Mouse (Mus musculus): ENCODE results near the gene Trafd1.
A peak's percentile ranks its signal among the peaks of the same experiment; 100 is the strongest.

The Trafd1 gene

DNA sequence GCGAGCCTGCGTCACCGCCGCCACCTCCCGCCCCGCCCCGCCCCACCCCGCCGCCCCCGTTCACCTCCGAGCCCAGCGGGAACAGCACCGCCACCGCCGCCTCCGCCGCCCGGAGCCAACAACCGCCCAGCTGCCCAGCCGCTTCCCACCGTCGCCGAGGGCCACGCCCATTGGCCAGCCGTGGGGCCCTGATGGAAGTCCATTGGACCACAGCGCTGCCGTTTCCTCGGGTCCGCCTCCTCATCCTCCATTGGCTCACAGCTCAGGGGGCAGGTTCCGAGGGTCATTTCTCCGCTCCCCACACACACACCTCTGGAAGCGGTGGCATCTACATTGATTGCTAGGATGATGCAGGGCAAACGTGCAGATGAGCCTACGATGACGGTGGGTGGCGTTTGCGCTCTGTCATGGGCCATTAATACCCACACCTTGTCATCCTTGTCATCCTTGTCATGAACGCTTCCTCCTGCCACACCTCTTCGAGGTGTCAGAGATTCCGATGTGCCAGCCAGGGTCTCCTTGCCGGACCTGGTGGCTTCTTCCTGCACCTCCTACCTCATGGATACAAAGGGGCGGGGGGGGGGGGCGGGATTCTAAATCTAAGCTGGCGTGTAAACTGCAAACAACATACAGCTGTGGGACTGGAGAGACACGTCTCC is at the start of gene Trafd1:
Gene Trafd1 (minus strand): TSS at position 172 of the 659 bp plus-strand sequence.
- peak; percentile 93 for DNase-seq (ENCODE audit: low spot score)

DNA sequence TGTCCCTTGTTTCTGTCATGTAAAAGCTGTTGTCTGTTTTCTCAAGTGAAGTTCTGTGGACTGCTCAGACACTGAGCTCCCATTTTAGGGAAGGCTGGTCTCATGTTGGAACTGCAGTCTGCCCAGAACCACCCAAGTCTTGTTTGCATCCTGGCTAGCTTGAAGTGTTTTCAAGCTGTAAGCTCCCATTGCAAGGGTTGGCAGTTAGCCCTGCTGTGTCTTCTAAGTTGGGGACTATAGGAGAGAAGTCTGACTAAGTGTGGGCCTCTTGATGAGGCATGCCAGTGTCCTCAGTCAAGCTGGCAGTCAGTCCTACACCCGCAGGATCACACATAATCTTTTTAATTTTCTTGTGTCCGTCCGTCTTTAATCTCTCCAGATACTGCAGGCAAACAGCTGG is 43.5 kb upstream of the Trafd1 start:
- DNase-seq (ENCODE audit: low spot score): no peak

DNA sequence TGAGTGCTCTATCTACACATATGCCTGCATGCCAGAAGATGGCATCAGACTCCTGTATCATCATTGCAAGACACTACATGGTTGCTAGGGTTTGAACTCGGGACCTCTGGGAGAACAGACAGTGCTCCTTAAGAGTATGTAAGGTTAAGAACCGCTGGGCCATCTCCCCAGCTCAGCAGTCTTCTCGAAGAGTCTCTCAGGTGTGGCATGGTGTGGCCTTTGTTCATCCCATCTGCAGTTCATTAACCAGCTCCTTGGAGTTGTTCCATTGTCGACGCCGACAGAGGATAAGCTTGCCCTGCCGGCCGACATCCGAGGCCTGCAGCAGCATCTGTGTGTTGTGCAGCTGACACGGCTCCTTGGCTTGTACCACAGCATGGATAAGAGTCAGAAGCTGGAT is 37.9 kb upstream of the Trafd1 start:
- DNase-seq (ENCODE audit: low spot score): peak; percentile 67

DNA sequence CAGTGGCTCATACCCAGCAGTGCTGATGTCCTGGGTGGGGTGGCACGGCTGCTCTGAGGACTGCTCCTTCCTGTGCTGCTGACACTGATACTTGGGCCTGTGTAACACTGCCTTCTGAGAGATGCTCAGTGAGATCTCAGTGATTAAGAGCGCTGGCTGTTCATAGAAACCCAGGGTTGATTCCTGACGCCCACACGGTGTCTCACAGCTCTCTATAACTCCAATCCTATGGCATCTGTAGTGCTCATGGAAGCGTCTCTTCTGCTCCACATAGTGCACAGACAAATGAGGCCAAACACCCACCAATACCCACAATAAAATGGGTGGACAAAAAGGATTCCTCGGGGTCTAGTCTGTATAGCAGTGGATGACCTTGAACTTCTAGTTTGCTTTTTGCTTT is 37.4 kb upstream of the Trafd1 start:
- no peak for DNase-seq (ENCODE audit: low spot score)

DNA sequence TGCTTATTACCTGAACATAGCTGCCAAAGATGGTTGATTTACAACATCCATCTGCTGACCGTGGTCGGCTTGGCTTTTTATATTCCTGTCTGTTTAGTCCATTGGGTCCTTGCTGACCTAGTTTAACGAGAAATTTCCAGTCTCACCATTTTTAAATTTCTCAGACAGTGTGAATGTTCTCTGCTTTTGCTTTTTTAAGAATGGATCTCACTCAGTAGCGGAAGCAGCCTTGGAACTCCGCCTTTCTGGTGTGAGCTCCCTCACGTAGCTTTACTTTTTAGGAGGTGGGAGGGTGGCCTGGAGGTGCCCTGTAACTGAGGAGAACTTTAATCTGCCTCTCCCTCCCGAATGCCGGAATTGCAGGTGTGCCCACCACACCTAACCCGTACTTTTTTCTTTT is 35.3 kb upstream of the Trafd1 start:
- DNase-seq (ENCODE audit: low spot score): no peak

DNA sequence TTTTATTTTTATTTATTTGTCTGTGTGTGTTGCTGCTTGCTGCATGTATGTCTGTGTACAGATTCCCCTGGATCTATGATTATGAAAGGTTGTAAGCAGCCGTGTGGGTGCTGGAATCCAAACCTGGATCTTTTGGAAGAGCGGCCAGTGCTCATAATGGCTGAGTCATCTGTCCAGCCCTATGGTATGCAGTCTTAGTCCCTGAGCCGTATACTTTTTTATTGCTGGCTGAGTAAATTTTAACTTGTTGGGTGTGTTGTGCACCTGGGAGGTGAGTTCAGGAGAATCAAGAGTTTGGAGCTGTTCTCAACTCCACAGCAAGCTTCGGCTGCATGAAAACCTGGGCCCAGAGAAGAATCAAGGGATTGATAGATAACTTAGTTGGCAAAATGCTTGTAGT is 25.5 kb upstream of the Trafd1 start:
- DNase-seq (ENCODE audit: low spot score): peak; percentile 41

DNA sequence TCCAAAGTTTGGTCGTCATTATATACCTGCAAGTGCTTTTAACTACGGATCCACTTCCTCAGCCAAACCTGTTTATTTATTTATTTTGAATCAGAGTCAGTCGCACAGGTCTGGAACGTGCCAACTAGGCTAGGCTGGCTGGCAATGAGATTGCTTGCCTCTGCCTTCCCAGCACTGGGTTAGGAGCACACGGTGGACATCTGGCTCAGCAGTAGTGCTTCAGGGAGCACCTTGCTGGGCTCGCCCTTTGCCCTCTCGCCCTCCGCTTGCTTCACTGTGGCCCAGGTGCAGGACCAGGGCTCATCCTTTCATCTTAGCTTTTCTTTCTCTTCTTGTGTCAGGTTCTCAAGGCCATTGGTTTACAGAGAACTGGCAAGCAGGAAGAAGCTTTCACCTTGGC is 22.4 kb upstream of the Trafd1 start:
- peak; percentile 52 for DNase-seq (ENCODE audit: low spot score)

DNA sequence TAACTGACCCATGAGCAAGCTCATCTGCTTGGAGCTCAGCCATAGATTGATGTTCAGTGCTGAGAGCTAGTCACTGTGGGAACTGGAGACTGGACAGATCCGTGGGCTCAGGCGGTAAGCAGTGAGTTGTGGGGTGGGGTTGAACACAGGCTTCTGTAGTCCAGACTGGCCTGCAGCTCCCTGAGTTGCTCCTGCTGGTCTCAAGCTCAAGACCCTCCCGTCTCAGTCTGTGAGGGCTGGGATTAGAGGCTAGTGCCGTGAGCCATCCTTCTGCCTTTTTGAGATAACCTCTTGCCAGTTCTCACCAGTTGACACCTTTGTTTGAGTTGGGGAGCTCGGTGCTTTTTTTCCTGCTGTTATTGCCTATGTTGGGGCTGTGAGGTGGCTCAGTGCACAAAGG is 15.4 kb upstream of the Trafd1 start:
- no peak for DNase-seq (ENCODE audit: low spot score)

DNA sequence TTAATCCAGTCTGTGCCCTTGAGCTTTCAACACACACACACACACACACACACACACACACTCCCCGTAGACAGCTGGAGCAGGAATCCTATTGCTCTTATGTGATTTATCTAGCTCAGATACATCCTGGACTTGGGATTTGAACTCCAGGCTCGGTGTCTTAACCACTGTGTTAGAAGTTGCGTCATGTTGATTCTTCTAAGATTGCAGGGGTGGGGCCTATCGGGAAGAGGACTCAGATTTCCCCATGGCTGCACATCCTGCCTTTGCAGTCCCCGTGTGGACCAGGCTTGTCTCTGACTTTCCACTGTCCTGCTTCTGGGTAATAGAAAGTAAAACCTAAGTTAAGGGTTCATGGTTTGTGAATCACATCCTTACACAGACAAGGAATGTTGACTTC is 14.6 kb upstream of the Trafd1 start:
- DNase-seq (ENCODE audit: low spot score): no peak

DNA sequence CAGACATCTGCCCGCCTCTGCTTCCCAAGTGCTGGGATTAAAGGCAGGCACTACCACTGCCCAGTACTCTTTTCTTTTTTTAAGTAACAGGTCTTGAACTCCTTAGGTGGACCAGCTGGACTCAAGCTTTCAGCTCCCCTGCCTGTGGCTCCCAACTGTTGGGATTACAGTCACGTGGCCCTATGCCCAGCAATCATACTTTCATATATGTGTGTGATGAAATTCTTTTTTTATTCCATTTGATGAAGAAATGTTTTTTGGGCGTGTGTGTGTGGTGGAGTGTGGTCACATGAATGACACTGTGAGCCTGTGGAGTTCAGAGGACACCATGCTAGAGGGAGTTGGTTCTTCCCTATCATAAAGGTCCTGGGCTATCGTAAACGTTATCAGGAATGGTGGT is 14.1 kb upstream of the Trafd1 start:
- DNase-seq (ENCODE audit: low spot score): no peak

DNA sequence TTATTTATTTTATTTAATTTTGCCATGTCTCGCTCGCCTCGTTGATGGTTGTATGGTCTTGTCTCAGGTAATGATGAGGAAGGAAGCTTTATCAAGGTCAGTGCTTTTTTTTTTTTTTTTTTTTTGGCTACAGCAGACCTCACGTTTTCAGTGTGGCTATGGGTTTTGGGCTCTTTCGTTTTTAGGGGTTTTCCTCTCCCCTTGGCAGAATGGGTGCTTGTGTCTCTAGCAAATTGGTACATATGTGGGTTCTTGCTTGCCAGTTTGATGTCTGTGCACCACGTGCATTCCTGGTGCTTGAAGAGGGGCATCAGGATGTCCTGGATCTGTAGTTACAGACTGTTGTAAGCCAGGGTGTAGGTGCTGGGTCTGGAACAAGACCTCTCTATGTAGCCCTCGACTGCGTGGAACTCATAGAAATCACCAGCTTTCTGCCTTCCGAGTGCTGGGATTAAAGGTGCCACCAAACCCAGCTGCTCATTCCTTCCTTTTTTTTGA is 13.6 kb upstream of the Trafd1 start:
- no peak for DNase-seq (ENCODE audit: low spot score)

DNA sequence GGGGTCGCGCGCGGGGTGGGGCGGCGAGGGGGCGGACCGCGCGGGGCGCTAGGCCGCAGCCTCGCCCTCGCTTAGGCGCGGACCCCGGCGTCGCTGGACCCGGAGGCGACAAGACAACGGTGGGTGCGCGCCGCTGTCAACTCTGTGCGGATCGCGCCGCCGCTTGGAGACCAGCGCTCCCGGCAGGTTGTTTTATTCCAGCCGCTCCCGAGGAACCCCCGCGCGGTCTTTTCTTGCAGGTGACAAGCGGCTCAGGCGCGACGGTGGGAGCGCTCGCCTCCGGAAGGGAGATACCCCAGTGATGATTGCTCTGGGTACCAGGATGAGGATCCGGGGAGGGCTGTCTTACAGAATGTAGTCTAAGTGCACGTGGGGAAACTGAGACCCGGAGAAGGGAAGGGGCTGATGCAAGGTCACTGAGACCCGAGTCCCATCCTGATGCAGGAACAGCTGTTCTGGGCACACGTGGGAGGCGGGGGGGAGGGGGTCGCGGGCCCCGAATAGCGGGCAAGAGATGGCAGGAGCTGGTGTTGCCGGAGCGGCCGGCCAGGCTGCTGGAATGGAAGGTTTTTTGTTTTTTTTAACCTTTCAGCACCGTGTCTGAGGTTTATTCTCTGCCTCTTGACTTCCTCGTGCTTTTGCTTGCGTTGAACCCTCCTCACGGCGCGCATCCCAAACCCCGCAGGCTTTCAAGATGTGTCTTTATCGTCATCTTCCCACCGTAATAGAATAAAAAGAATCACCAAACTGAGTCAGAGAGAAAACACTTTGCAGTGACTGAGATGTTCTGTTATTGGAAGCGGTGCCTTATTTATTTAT is 12.9 kb upstream of the Trafd1 start:
- DNase-seq (ENCODE audit: low spot score): peak; percentile 53

DNA sequence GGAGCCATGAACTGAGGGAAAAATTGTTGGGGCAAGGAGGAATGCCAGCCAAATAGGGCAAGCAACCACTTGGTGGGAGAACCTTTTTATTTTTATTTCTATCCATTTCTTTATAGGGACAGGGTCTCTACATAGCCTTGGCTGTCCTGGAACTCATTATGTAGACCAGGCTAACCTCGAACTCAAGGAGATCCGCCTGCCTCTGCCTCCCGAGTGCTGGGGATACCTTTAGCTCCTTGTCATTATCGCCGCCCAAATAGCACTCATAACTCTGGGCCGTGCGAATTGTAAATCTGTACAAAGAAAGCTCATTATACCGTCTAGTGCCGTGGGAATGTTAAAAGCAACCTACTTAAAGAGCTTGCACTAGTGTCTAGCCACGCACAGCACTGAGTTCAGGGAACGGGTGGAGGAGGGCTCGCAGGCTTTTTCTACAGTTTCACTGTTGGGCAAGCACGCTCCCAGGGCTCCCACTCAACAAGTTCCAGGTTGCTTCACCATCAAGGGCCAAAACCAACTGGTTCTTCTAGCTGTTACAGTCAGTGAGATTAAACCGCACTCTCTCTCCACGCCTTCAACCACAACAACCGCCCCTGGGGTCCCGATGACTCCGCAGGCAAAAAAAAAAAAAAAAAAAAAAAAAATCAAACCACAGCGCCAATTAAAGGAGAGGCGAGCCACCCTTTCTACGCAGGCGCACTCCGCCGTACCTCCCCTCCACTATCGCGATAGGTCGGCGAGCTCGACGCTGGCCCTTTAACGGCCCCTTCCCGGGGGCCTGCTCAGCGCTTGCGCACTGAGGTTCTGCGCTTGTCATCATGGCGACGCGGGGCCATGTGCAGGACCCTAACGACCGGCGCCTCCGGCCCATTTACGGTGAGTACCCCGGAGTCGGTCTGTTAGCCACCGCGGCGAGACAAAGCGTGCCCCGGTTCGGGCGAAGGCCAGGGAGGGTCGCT is 12.0 kb upstream of the Trafd1 start, which contains the start of gene Naa25:
Gene Naa25 (plus strand): TSS at position 750 of the 959 bp plus-strand sequence.
- DNase-seq (ENCODE audit: low spot score): peak; percentile 93

DNA sequence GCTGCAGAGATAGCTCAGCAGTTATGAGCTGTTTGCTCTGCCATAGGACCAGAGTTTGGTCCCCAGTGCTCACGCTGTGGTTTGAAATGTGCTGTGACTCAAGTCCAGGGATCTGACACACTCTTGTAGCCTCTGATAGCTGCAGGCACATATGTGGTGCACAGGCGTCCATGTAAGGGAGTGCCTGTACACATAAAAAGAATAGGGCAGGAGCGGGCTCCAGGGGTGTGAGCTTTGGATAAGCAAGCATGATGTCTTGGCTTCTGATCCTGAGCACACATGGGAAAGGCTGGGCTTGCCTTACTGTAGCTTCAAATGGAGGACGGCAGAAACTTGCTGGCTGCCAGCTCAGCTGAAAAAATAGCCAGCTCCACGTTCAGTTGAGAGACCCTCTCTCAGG is 10.2 kb upstream of the Trafd1 start:
- no peak for DNase-seq (ENCODE audit: low spot score)

DNA sequence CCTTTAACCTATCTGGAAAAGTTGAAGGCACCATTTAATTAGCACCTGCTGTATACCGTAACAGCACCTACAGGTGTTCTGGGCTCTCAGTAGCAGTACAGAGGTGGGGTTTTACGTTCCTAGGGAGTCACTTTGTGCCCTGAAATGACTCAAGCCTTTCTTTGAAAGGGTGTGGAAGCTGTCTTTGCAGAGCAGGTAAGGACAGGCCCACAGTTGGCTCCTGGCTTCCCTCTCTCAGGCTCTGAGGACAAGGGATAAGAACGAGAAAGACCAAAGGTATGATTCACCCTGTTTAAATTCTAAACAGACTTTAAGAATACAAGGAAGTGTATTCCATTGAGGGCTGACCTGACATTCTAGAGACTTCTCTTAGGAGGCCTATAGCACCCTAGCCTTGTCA is 8.0 kb upstream of the Trafd1 start:
- DNase-seq (ENCODE audit: low spot score): no peak

DNA sequence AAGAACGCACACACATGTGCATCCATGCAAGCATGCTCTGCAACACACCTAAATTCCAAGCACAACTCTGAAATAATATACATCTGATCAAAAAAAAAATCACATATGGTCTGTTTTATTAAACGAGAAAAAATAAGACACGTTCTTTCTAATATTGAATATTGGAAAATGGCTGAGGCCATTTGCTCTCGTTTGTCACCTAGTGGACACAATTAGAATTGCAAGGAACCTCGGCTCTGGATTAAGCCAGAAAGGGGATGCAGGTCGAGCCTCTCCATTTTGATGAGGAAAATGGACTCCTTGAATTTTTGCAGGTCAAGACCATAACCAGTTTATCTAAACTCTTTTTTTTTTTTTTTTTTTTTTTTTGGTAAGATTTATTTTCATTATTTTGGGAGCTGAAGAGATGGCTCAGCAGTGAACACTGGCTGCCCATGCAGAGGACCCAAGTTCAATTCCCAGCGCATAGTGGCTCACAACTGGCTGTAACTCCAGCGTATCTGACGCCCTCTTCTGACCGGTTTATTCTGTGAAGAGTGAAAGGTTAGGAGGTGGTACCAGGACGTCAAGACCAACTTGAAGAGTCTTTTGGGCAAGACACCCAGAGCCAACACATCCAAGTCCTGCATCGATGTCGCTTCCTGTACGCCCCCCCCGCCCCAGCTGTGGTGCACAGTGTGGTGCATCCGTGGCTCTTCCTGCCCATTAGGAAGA is 7.4 kb upstream of the Trafd1 start:
- no peak for DNase-seq (ENCODE audit: low spot score)

DNA sequence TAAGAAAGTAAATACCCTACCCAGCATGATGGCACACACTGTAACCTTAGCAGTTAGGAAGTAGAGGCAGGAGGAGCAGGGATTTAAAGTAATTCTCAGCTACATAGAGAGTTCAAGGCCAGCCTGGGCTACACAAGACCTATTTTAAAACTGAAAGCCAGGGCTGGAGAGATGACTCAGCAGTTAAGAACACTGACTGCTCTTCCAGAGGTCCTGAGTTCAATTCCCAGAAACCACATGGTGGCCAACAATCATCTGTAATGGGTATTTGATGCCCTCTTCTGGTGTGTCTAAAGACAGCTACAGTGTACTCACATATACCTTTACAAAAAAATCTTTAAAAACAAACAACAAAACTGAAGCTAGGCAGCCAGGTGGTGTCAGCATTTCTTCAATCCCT is 4.3 kb upstream of the Trafd1 start:
- no peak for DNase-seq (ENCODE audit: low spot score)

DNA sequence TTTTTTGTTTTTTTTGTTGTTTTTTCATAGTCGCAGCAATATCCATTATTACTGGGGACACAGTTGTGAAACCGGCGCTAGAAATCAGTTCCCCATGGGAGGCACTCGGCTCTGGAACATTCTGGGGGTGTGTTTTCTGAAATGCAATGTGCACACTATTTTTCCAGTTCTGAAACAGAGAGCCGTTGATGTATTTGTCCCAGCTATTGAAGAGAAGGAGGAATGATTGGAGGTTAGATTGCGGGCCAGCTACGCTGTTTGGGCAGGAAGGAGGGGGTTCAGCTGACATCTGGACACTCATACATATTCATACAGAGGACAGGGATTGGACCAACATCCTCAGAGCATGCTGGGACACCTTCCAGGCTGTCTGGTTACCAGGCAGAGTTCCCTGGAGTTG is 3.7 kb upstream of the Trafd1 start:
- DNase-seq (ENCODE audit: low spot score): no peak

DNA sequence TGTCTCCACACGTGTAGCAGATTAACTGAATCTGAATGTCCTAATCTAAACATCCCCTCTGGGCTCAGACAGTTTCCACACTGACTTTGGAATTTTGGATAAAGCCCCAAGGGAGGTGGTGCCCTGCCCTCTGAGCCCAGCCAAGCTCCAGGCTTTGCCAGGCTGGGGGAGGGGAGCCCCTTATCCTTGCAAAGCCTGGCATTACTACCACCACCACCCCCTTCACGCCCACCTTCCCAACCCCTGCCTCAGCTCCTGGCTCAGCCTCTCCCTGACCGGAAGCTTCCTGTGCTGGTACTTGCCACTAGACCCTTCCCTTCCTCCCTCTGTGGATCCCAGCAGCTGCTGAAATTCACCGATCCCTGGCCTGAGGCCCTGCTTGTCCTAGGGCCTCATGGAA is 1.7 kb upstream of the Trafd1 start:
- no peak for DNase-seq (ENCODE audit: low spot score)

DNA sequence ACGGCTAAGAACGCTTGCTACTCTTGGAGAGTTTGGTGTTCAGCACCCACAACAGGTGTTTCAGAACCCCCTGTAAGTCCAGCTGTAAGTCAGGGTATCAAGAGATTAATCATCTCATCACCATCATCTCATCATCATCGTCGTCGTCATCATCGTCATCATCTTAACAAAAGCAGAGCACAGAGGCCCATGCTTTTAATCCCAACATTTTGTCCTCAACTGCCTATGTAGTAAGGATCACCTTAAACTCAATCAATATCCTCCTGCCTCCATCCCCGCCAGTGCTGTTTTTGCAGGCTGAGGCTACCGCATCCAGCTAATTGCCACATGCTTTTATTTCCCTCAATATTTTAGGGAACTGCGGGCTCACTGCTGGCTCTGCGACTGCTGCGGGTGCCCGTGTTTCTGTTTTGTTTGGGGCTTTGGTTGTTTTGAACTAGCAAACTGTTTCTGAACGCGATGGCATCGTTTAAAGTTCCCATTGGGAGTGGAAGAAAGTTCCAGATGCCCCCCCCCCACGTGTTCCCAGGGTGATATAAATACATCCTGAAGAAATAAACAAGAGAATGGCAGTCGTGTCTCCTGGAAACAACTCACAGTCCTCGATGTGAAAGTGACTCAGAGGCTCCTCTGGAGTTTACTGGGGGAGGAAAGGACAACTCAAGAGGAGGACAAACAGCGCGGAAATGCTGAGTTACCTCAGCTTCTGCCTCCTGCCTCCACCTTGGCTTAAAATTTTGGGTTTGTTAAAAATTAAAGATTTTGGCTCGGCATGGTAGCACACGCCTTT is 883 bp upstream of the Trafd1 start:
- DNase-seq (ENCODE audit: low spot score): no peak
